Mouse (Mus musculus) hematopoietic multipotent progenitor cell, adult 10-12 weeks (in vitro differentiated cells): ENCODE data around the gene Neurl2. TPM values are rescaled to one million over a fixed set of nuclear protein-coding genes. Genes with fewer than 3 reads are reported as not detected.

ENCODE experiments used
- polyA plus RNA-seq: library from polyadenylated mRNA; stranded (reverse); fragments of >175 nt; gene quantifications from 2 replicates; pipeline ENCODE4 v1.2.3, GENCODE M21; 2012; ENCODE audit warnings: low replicate concordance

Gene Neurl2
- polyA plus RNA-seq = 11.3 and 15.6 TPM in 2 replicates

DNA sequence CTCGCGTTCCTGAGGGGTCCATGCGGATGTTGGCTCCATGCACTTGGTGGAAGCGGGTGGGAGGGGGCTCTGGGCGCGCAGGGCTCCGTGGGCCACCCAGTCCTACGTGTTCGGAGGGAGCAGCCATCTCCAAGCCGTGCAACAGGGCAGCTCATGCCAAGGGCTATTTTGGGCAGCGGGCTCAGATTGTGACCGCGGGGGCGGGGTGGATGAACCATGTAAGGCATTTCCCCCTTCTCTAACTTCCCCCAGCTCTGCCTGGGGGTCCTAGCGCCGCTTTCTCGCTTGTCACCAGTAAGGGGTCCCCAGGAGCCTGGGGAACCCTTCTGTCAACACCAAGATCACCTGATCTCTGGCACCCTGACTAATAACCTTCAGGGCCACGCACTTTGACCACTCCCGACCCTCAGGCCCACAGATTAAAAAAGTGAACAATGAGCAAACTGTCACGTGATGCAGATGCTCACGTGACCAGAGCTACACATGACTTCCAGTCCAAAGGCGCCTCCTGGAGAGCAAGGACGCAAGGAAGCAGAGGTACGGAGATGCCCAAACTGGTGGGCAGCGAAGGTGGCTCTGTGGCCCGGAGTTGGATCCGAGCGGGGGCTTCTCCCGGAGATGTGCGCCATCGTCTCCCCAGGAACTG is at the start of gene Neurl2:
Gene Neurl2 (minus strand): TSS at position 143 of the 646 bp plus-strand sequence.

DNA sequence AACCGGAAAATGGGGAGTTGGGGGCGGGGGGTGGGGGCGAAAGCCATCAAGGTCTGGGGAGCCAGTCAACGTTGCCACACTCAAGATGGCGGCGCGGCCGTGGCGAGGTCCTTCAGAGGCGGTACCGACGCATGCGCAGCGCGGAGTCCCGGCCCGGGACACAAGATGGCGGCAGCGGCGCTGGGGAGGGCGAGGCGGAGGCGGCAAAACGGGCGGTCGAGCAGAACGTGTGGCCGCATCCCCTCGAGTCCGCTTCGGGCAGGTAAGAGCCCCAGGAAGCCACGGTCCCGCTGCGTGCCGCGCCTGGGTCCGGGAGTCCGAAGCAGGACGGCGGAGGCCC is 45.9 kb upstream of the Neurl2 start, which contains the start of gene Pcif1:
Gene Pcif1 (plus strand): TSS at position 77 of the 340 bp plus-strand sequence.

DNA sequence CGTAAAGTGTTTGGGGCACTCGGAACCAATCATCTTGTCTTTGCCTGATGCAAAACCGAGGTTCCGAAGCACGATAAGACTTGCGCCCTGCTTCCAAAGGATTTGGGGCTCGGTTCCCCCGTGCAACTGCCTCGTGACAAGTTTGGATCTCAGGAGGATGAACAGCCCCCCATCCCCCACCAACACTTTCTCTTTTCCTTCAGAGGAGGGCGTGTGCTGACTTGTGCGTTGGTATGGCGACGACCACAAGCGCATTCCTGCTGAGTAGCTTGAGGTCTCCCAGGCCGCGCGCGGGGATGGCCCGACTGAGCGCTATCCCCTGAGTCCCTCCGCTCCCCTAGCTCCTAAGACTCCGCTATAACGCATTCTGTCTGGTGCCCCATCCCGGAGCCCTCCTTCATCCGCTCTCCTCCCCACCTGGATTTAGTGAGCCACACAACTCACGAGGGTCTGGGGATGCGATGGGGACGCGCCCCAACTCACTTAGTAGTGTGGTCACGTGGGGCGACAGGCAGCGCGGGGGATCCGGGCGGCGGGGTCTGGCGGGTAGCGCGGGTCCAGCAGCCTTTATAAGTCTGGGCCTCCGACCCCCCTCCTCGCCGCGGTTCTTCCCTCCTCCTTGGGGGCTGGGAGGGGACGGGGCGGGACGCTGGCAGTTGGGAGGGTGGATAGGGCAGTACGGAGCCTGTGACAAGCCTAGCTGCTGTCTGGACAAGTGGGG is 24.0 kb upstream of the Neurl2 start, which contains the start of gene Pltp:
Gene Pltp (minus strand): TSS at position 611 of the 721 bp plus-strand sequence.

DNA sequence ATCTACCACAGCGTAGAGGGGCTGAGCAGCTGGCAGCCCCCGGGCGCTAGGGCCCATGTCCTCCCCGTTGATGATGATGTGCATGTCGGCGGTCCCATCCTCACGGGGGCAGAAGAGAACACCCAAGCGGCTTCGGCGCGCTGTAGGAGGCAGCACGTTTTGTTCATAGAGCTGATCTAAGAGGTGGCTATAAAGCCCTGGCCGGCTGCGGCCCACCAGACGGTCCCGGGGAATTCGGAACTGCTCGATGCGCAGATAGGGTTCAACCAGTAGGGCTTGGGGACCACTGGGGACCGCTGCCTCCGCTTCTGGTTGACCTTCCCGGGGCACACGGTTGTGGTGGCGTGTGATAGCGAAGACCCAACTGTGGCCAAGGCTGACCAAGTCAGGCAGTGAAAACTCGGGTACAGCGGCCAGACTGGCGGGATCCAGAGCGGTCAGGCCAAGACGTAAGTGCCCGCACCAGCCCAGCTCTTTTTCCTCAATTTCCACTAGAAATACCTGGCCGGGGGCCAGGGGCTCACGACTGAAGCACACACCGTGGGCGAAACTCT is 431 bp downstream of the Neurl2 start, which contains the start of gene Ctsa:
Gene Ctsa (plus strand): TSS at position 126 of the 554 bp plus-strand sequence.

GRCm38 (mm10) chr2:164828437-164828836 is 4.8 kb downstream of the Neurl2 start, which contains the start of gene Spata25:
TSS of gene Spata25 (minus strand) at chr2:164828537.

GRCm38 (mm10) chr2:164822636-164823165 is 10.6 kb downstream of the Neurl2 start, which contains the start of gene Zswim1:
TSS of gene Zswim1 (plus strand) at chr2:164822686.

GRCm38 (mm10) chr2:164804533-164805331 is 28.5 kb downstream of the Neurl2 start, which contains the start of the genes Acot8 and Zswim3:
TSS of gene Acot8 (minus strand) at chr2:164804882.
TSS of gene Zswim3 (plus strand) at chr2:164805098.

DNA sequence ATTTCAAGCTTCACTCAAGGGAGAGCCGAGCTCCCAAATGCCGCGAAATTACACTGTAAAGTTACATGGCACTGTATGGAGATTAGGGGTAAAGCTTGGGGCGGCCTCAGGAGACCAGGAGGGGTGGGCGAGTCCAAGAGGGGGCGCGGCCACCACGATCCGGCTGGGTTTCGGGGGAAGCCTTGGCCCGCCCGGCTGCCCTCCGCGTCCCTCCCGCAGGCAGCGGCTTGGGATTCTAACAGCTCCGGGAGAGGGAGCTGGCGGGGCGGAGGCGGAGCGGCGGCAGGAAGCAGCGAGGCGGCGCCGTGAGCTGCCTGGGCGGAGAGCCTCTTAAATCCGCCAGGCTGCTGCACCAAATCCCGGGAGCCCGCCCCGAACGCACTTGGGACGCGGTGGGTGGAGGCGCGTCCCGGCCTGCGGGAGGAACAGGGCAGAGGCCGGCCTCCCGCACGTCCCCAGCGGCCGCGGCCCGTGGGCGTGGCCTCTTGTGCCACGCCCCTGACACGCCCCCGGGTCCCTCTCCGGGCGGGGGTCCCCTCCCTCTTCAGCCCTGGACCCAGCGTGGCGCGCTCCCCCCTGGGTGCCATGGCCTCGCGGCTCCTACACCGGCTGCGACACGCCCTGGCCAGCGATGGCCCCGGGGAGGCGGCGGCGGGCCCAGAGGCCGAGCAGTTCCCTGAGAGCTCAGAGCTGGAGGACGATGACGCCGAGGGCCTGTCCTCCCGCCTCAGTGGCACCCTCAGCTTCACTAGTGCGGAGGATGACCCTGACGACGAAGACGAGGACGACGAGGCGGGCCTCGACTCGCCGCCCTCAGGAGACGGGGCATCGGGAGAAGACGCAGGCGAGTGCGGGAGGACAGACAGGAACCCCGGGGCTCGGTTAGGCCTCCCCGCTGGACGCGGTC is 47.5 kb downstream of the Neurl2 start, which contains the start of gene Snx21:
Gene Snx21 (plus strand): TSS at position 343 of the 907 bp plus-strand sequence.

Other genes with a start within 250 kb of the Neurl2 start
- gene Wfdc6a, start 248.0 kb downstream of the Neurl2 start, polyA plus RNA-seq = not detected in 2 replicates
- gene Eppin, start 239.9 kb downstream of the Neurl2 start, polyA plus RNA-seq = not detected in 2 replicates
- gene Wfdc6b, start 219.9 kb downstream of the Neurl2 start, polyA plus RNA-seq = not detected in 2 replicates
- 0.04 TPM in 1 of 2 replicates, not detected in the other for gene Wfdc8, start 219.8 kb downstream of the Neurl2 start, polyA plus RNA-seq
- gene Wfdc16, start 194.7 kb downstream of the Neurl2 start, polyA plus RNA-seq = not detected in 2 replicates
- gene Wfdc10, start 177.4 kb downstream of the Neurl2 start, polyA plus RNA-seq = not detected in 2 replicates
- gene Wfdc9, start 176.9 kb downstream of the Neurl2 start, polyA plus RNA-seq = not detected in 2 replicates
- not detected in 2 replicates for gene Wfdc11, start 159.4 kb downstream of the Neurl2 start, polyA plus RNA-seq
- gene Wfdc13, start 148.3 kb downstream of the Neurl2 start, polyA plus RNA-seq = not detected in 2 replicates
- not detected in 2 replicates for gene Spint4, start 135.0 kb downstream of the Neurl2 start, polyA plus RNA-seq
- not detected in 2 replicates for gene Spint5, start 118.2 kb downstream of the Neurl2 start, polyA plus RNA-seq
- gene Wfdc3, start 87.5 kb downstream of the Neurl2 start, polyA plus RNA-seq = not detected in 2 replicates
- gene Dnttip1, start 87.5 kb downstream of the Neurl2 start, polyA plus RNA-seq = 50.1 and 129 TPM in 2 replicates
- gene Ube2c, start 63.6 kb downstream of the Neurl2 start, polyA plus RNA-seq = 21.9 and 41.7 TPM in 2 replicates
- gene Tnnc2, start 53.5 kb downstream of the Neurl2 start, polyA plus RNA-seq = 0.18 TPM in 1 of 2 replicates, not detected in the other
- 6.8 and 12.4 TPM in 2 replicates for gene Snx21, start 47.6 kb downstream of the Neurl2 start, polyA plus RNA-seq
- 16.4 and 60.9 TPM in 2 replicates for gene Acot8, start 28.6 kb downstream of the Neurl2 start, polyA plus RNA-seq
- gene Zswim3, start 28.4 kb downstream of the Neurl2 start, polyA plus RNA-seq = 1.6 and 1.9 TPM in 2 replicates
- 23.3 and 24.2 TPM in 2 replicates for gene Zswim1, start 10.8 kb downstream of the Neurl2 start, polyA plus RNA-seq
- 0.93 TPM in 1 of 2 replicates, not detected in the other for gene Spata25, start 4.9 kb downstream of the Neurl2 start, polyA plus RNA-seq
- 86.1 and 549 TPM in 2 replicates for gene Ctsa, start 583 bp downstream of the Neurl2 start, polyA plus RNA-seq
- gene Pltp, start 24.3 kb upstream of the Neurl2 start, polyA plus RNA-seq = 47.5 and 54.7 TPM in 2 replicates
- gene Pcif1, start 45.8 kb upstream of the Neurl2 start, polyA plus RNA-seq = 102 and 104 TPM in 2 replicates
- gene Zfp335, start 78.3 kb upstream of the Neurl2 start, polyA plus RNA-seq = 53.1 and 93.7 TPM in 2 replicates
- 36.0 and 103 TPM in 2 replicates for gene Mmp9, start 107.3 kb upstream of the Neurl2 start, polyA plus RNA-seq
- 0.58 and 2.7 TPM in 2 replicates for gene Slc12a5, start 127.3 kb upstream of the Neurl2 start, polyA plus RNA-seq
- 46.9 and 49.3 TPM in 2 replicates for gene Ncoa5, start 201.4 kb upstream of the Neurl2 start, polyA plus RNA-seq
- gene Cd40, start 222.2 kb upstream of the Neurl2 start, polyA plus RNA-seq = 10.8 and 12.4 TPM in 2 replicates